Mouse (Mus musculus) stomach, postnatal 0 days (tissue): Measurements from ENCODE around the gene Atcay.

Source experiments
- CTCF ChIP-seq: IDR thresholded peaks from 2 replicates; pipeline ENCODE4 v1.5.1; 2016; ENCODE audit warnings: antibody characterized with exemption, low read depth, mild to moderate bottlenecking, moderate library complexity
- EP300 ChIP-seq: optimal IDR thresholded peaks from 2 replicates; pipeline ENCODE3; 2016; ENCODE audit warnings: antibody characterized with exemption

DNA sequence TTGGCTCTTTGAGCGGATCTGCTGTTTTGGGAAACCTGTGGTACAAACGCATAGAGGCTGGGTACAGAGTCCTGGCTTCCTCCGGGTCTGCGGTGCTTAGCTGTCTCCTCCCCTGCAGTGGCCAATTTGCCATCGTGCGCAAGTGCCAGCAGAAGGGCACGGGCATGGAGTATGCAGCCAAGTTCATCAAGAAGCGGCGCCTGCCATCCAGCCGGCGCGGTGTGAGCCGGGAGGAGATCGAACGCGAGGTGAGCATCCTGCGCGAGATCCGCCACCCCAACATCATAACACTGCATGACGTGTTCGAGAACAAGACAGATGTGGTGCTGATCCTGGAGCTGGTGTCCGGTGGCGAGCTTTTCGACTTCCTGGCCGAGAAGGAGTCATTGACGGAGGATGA is 40.8 kb downstream of the Atcay start:
- TF ChIP-seq CTCF = no peak
- TF ChIP-seq EP300 = no peak
